Mouse (Mus musculus): Measurements from ENCODE around the gene Cpt1a.

Cpt1a gene

DNA sequence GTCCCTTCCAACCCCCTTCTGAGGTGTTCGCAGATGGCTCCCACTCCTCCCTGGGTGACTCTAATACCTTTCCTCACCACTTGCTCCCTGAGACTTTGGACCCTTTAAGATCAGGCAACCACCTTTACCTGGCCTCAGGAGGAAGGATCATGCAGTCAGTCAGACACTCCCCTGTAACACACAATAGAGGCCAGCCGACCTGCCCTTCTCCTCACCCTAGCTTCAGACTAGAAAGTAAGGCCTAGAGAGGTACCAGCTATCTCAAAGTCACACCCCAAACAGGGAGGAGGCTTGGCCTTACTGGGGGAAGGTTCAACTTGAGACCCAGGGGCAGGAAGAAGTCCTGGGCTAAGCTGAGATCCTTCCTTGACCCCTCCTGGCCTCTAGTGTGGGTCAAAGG, 102.1 kb downstream of the Cpt1a start:
- DNase-seq (ENCODE audit: low read depth, low spot score): no peak

DNA sequence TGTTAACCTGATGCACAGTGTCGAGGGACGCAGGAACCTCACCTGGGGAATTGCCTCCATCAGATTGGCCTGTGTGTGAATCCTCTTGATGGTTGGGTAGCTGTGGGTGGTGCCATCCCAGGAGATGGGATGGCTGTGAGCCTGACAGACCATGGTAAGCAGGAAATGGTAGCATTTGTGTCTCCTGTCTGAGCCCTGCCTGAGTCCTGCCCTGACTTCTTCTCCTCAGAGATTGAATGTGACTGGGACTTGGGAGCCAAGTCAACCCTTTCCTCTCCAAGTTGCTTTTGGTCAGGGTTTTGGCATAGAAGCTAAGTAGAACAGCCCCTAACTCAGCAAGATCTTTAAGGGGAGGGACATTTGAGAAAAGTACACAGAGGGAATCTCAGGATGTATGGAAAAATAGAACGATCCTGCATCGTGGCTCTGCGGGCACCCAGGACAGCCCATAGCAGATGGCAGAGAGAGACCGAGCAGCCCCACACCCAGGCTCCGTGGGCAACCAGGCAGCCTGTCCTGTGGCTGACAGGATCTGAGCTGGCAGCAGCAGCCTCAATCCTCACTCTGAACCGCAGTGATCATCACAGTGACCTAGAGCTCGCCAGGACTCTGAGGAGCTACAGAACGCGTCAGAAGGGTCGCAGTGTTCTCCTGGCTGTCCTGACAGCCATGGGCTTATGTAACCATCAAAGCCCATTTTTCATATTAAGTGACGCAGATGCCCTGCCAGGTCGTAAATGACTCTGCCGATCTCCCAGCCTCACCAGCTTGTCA, 106.1 kb downstream of the Cpt1a start:
- DNase-seq (ENCODE audit: low read depth, low spot score): no peak

DNA sequence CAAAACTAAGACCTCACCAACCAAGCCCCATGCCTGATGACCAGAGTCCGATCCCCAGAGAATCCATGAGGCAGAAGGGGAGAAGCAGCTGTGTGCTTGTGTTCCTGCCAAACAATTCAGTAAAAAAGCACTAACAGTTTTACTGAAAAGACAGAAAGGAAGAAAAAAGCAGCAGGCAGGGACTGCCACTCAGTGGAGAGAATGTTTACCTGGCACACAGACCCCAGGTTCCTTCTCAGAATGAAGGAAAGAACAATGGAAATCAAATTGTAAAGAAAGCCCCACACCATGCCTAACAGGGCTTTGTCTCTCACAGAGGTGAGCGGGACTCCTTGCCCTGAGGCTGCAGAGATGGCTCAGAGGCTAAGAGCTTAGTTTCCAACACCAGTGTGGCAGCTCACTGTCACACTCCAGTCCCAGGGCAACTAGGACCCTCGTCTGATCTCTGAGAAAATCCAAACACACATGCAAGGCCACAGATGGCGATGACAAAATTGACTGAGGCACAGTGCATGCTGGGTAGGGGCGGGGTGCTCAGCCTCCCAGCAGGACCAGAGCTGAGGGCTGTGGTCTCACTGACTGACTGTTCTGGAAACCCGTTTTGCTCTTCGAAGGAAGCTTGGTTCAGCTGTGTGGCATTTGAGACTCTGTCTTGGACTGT, 107.2 kb downstream of the Cpt1a start:
- DNase-seq (ENCODE audit: low read depth, low spot score): no peak

DNA sequence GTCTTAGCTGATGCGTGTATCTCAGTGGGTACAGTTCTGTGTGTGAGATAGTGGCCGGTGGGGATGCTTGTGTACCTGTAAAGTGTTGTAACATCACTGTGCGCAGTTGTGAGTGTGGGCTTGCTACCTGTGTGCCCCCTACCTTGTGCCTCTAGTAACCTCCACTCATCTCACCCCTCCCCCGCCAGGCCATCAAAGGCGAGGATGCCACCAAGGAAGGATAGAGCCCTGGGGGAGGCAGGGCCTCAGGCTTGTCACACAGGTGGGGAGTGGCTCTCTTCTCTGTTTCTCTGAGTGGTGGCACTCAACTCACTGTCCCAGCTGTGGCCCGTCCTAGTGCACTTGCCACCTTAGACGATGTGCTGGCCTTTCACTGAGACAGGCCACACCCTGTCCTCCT, 108.9 kb downstream of the Cpt1a start:
- DNase-seq (ENCODE audit: low read depth, low spot score): no peak

DNA sequence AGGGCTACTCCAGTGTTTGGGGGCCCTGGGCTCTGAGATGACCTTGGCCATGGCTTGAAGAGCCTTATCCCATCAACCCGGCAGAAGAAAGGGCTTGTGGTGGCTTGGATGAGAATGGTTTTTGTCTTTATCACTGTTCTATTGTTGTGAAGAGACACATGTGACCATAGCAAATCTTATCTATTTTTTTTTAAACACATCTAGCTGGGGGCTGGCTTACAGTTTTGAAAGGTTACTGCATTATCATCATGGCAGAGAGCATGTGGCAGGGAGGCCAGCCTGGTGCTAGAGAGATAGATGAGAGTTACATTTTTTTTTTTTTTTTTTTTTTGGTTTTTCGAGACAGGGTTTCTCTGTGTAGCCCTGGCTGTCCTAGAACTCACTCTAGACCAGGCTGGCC, 109.8 kb downstream of the Cpt1a start:
- DNase-seq (ENCODE audit: low read depth, low spot score): no peak

DNA sequence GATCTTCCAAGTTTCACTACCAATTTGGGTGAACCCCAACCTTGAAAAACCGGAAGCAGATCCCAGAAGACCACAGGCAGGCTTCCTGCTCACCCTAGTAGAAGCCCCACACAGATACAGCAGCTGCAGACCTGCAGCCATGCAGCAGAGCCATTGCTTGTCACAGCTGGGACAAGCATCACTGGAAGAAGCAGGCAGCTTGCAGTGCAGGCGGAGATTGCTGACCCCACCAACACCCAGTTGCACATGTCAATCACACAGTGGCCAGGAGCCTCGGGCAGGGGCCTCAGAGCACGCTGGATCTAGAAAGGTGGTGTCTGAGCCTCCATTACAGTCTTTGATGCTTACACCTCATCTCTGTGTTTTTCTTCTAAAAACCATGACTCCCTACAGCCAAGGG, 112.0 kb downstream of the Cpt1a start:
- DNase-seq (ENCODE audit: low read depth, low spot score): no peak

DNA sequence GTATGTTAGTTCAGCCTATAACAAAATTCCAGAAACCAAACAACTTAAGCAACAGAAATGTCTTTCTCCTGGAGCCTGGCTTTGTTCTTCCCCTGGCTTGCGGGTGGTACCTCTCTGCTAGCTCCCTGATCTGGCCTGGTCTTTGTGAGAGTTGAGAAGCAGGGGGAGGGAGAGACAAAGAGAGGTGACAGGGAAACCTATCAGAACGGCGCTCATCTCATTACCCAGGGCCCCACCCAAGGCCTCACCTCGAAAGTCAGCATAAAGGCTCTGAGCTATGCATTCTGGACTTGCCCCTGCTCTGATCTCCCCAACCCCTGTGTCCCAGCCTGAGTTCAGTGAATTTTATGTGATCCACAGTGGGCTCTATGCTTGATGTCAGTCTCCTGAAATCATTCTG, 112.5 kb downstream of the Cpt1a start:
- no peak for DNase-seq (ENCODE audit: low read depth, low spot score)
